Mouse (Mus musculus): ENCODE data around the gene Robo2. TPM values are rescaled to one million over a fixed set of nuclear protein-coding genes. Genes with fewer than 3 reads are reported as not detected.

Gene Robo2
- total RNA-seq, 2 experiments from 2014 or later: 0.23 to 1.0 TPM

DNA sequence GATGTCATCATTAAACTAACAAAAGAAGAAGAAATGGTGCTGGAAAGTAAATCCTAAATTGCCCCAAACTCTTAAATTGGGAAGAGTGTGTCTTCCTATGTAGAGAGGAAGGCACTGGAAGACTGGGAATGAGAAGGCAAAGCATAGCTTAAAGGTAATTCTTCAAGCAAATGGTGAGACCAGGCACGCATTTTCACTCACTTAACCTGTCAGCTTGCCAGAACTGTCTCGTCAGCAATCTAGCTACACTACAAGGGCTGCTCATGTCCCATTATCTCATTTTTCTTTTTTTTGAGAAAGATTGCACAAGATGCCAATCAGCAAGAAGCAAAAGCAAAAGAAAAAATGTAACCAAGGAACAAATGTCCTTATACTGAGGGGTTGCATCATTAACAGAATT, 410.3 kb downstream of the Robo2 start:
- H3K4me3 ChIP-seq: no peak overlapping the region
- no peak overlapping the region for H3K27ac ChIP-seq
- intact Hi-C loops (cut with DNase I): no loop called here
- no peak for TF ChIP-seq CTCF (IDR thresholded peaks at IDR 0.05)
- no peak for DNase-seq

DNA sequence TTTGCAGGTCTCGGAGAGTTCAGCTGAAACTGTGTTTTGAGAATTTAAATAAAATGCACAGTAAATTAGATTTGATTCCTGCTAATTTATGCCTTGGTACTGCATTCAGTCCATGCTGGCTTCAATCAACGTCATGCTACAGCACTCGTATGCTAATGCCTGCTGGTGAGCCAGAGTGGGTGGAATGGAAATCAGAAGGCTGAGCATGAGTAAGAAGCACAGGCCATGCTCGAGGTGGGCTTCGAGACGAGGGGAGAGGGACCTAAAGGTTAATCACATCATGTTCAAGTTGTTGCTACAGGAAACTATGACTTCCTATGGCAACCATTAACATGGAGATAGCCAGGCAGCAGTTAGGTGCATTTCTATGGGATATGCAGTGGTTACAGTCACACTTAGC, 420.4 kb downstream of the Robo2 start:
- H3K4me3 ChIP-seq: no peak overlapping the region
- DNase-seq: no peak
- no peak for TF ChIP-seq CTCF (IDR thresholded peaks at IDR 0.05)
- intact Hi-C loops (cut with DNase I): no loop called here
- H3K27ac ChIP-seq: no peak overlapping the region

DNA sequence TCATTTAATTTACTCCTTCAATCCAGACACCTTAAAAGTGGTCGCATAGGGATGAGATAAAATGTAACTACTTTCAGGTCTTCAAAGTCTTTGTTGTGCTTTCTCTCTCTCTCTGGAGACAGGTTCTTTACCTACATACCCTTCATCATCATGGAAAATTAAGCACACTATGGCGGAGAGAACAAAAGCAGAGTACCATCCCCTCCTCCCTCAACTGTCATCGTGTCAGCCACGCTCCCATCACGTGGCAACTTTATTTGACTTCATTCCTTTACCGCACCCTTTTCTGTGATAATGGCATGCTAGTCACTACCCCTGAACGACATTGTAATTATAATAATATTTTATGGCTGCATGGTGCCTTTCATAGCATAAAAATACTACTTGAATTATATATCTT, 442.1 kb downstream of the Robo2 start:
- H3K4me3 ChIP-seq: no peak overlapping the region
- no peak for TF ChIP-seq CTCF (IDR thresholded peaks at IDR 0.05)
- H3K27ac ChIP-seq: no peak overlapping the region
- DNase-seq: no peak
- intact Hi-C loops (cut with DNase I): no loop called here

DNA sequence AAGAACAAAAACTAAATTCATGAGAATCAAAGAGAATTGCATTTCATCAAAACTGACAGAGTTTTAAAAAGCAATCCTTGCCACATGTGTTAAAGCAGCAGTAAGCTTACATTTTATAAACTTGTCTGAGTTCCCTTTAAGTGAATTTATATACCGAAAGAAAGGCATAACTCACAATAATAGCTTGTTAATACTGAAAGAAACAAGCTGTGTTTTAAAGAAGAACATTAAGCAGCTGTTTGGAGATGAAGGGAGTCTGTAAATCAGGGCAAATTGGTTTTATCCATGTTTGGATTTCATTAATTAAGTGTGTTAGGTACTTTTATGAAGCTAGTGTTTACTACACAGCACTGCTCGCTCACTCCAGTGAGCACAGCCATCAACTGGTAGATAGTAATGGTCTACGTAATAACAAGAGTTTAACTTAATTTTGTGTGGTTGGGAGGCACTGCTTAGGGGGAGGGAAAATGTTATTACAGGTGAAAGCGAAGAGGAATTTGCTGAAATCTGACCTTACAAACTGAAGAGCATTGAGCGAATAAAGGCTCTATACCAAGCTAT, 447.2 kb downstream of the Robo2 start:
- H3K4me3 ChIP-seq: no peak overlapping the region
- no peak for TF ChIP-seq CTCF (IDR thresholded peaks at IDR 0.05)
- no peak for DNase-seq
- intact Hi-C loops (cut with DNase I): no loop called here
- no peak overlapping the region for H3K27ac ChIP-seq

DNA sequence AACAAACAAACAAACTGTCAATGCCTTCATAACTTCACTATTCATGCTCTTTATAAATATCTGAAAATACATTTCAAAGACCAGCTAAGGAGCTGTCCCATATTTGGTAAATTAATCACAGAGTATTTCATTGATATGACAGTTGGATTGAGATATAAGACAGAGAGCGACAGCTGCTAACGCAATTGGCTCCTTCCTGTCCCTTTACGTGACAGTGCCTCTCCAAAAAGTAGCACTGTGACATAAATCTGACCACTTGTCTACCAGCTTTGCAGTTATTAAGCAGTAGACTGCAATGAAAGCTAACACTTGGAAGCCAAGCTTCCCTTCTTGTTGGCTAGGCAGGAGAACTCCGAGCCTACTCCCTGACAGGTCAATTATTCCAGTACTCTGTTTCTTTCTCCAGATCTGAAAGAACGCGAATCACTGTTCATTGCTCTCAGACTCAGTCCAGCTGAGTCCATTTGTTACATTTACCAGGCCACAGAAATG, 452.1 kb downstream of the Robo2 start:
- intact Hi-C loops (cut with DNase I): no loop called here
- DNase-seq: no peak
- Histone ChIP-seq H3K4me3 (no peak overlapping the region), H3K27ac (no peak overlapping the region)
- no peak for TF ChIP-seq CTCF (IDR thresholded peaks at IDR 0.05)

DNA sequence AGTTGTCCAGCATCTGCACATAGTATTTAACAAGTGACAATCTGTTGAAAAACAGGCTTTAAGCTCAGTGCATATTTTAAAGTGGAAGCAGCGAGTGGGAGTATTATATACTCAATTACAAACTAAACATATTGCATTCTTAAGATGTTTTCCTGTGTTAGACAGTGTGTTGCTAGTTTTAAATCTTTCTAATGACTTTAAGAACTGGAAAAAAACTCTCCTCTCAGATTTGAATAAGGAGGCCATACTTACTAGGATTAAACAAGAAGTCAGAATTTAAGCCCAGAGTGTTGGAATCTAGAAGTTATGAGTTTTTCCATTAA, 453.1 kb downstream of the Robo2 start:
- no peak for TF ChIP-seq CTCF (IDR thresholded peaks at IDR 0.05)
- DNase-seq: no peak
- Histone ChIP-seq H3K4me3 (no peak overlapping the region), H3K27ac (no peak overlapping the region)
- intact Hi-C loops (cut with DNase I): no loop called here

DNA sequence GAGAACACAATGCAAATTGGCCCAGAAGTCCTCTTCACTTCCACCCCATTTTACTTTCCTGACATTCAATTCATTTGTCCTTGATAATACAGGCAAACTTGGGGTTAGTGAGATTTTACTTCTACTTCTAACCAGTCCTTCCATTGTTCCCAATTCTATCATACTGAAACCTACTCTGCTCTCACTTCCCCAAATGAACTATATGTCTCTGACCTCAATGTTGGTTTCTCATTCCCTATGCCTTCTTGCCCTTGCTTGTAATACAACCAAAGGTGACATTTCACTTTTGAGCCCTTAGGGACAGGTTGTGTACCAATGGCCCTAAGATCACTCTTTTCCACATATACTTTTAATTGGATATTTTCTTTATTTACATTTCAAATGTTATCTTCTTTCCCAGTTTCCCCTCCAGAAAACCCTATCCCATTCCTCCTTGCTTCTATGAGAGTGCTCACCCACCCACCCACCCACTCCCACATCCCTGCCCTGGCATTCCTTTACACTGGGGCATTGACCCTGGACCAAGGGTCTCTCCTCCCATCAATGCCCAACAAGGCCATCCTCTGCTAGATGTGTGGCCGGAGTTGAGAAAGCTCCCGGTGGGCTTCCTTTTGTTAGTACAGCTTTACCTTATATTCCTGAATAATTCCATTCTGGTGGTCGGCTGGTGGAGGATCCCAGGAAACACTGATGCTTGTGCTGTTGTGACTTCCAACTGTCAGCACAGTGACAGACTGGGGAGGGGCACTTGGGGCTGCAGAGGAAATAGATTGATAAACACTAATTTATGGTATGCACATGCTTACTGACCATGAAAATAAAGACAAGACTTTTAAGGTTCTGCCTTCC, 453.7 kb downstream of the Robo2 start:
- intact Hi-C loops (cut with DNase I): no loop called here
- H3K27ac ChIP-seq: no peak overlapping the region
- TF ChIP-seq CTCF (IDR thresholded peaks at IDR 0.05): no peak
- no peak for DNase-seq
- H3K4me3 ChIP-seq: no peak overlapping the region

DNA sequence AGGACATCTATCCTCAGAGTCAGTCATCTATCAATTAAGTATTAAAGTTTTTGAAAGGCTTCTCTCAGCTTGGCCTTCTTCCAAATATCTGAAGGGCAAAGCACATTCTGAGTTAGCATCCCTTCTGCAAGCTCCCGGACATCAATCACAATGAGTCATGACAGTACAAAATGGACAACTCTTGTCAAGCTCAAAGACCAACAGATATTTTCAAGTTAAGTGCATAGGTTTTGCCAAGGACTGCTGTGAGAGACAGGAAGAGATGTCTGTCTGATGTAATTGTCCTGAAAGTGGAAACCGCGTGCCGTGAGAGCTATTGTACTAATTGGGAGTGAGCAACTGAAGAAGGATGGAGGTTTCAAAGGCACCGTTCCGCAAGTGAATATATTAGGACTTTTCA, 465.5 kb downstream of the Robo2 start:
- no peak overlapping the region for H3K4me3 ChIP-seq
- intact Hi-C loops (cut with DNase I): no loop called here
- DNase-seq: no peak
- TF ChIP-seq CTCF (IDR thresholded peaks at IDR 0.05): no peak
- H3K27ac ChIP-seq: no peak overlapping the region

DNA sequence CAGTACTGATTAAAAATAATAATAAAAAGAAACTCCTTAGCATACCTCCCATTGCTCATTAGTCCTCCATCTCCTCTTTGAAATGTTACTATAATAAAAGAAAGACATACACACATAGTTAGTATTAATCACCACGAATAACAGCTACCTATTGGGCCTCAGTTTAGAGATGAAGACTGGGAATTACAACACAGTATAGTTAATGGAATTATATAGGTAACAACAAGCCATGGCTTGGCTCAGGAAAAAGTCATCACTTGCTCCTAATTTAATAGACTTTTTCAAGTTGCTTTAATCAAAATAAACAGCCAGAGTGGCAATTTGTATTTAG, 471.4 kb downstream of the Robo2 start:
- no peak overlapping the region for H3K27ac ChIP-seq
- no peak overlapping the region for H3K4me3 ChIP-seq
- intact Hi-C loops (cut with DNase I): no loop called here
- DNase-seq: no peak
- TF ChIP-seq CTCF (IDR thresholded peaks at IDR 0.05): no peak

DNA sequence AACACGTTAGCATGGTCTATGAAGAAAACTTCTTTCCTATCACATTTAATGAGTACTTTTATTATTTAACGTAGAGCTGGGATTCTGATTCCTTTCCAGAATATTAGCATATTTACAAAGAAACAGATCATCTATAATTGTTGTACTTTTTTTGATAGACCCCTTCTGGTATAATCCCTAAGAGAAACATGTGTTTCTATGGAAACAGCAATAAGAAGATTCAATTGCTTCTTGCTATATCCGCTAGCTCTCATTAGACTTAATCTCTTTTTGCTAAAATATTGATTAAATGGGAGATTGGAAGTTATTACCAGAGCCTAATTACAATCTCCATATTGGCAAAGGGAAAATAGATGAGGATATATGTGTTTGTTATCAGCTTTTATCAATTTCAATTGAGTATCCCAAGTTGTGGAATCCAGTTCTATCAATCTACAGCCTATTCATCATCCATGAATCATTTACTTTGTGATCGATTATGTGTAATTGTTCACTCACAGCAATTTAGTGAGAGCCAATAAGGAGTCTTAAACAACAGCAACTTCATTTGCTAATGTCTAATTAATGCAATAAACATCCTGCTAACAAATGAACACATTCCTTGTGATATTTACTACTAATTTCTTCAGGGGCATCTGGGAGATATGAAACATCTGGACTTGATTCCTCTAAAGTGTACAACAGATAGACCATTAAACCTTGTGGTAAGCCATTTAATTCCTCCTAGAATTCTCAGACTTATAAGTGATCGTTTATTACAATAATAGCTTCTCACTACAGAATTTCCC, 472.0 kb downstream of the Robo2 start:
- Histone ChIP-seq H3K27ac (no peak overlapping the region), H3K4me3 (no peak overlapping the region)
- no peak for DNase-seq
- intact Hi-C loops (cut with DNase I): no loop called here
- TF ChIP-seq CTCF (IDR thresholded peaks at IDR 0.05): no peak

DNA sequence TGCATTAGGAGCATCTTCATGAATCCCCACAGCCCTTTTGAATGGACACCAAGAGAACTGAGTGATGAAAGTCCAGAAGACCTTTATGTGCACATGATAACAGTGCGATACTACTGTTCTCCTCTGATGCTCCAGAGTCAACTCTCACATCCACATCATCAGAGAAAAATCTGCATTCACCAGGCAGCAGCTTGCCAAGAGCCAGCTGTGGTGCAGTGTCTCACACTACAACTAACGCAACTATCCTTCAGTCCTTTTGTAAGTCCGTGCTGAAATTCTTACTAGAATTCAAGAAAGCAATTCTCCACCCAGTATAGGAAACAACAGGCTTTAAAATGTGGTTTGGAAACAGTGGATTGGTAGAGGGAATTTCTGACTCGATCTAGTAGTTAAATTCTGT, 481.3 kb downstream of the Robo2 start:
- TF ChIP-seq CTCF (IDR thresholded peaks at IDR 0.05): no peak

DNA sequence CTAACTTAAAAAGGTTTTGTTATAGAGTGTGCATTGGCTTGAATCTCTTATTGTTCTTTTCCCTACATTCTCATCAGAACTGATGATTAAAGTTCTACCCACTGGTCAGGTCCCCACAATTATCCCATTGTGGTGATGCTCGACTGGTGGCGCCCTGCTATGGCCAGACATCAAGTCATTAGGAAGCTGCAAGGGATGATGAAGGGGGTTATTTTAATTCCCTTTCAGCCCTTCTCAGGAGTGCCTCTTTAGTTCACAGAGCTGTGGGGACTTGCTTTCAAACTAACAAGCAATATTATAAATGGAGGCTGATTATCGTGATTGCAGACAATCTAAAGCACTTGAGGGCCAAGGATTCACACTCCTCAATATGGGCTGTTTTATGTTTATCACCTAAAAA, 484.1 kb downstream of the Robo2 start:
- intact Hi-C loops (cut with DNase I): no loop called here
- DNase-seq: no peak
- no peak for TF ChIP-seq CTCF (IDR thresholded peaks at IDR 0.05)
- Histone ChIP-seq H3K4me3 (no peak overlapping the region), H3K27ac (no peak overlapping the region)

More for the DNA sequence above, 481.3 kb downstream of the Robo2 start:
- Histone ChIP-seq H3K27ac (no peak overlapping the region), H3K4me3 (no peak overlapping the region)
- intact Hi-C loops (cut with DNase I): no loop called here
- DNase-seq: no peak

DNA sequence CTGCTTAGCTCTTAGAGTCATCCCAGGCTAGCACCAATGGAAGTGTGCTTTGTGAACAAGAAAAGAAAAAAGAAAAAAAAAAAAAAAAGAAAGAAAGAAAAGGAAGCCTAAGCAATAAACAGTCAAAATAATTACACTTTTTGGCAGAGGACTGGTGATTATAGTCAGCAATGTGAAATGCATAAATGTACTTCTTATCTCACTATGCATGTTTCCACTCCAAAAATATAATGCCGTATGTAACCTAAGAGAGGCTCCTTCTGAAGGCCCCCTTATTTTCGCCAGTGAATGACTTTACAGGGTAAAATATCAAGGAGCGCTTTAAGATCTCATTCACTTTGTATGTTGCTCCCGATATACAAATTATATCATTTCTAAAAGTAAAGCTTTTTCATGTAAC, 496.2 kb downstream of the Robo2 start:
- TF ChIP-seq CTCF (IDR thresholded peaks at IDR 0.05): no peak
- Histone ChIP-seq H3K4me3 (no peak overlapping the region), H3K27ac (no peak overlapping the region)
- intact Hi-C loops (cut with DNase I): no loop called here
- DNase-seq: no peak
